Mouse (Mus musculus) hindbrain, embryonic 15.5 days (tissue): ENCODE measurements around the gene Abcd1. TPM values are rescaled to one million over a fixed set of nuclear protein-coding genes. Genes with fewer than 3 reads are reported as not detected.

ENCODE experiments used
- ATAC-seq: fragments of 200-750 bp; cut with Nextera tagmentation; 2 replicates; pipeline ENCODE4 v1.8.0; 2017; ENCODE audit warnings: low read depth, moderate number of reproducible peaks, moderate TSS enrichment; ENCODE audit not compliant: low FRiP score
- H3K27ac ChIP-seq: fragments of 300-500 bp; sonication (generic); replicated peaks from 2 replicates; pipeline ENCODE4 v1.5.1; 2015; ENCODE audit warnings: mild to moderate bottlenecking, inconsistent platforms
- H3K27me3 ChIP-seq: fragments of 300-500 bp; sonication (generic); 2 replicates; pipeline ENCODE4 v1.6.1; 2015; ENCODE audit warnings: control low read depth, inconsistent platforms
- H3K36me3 ChIP-seq: fragments of 300-500 bp; sonication (generic); 2 replicates; pipeline ENCODE4 v1.6.1; 2015; ENCODE audit warnings: control low read depth, inconsistent platforms
- H3K4me1 ChIP-seq: fragments of 300-500 bp; sonication (generic); replicated peaks from 2 replicates; pipeline ENCODE4 v1.6.1; 2015; ENCODE audit warnings: control low read depth, inconsistent platforms
- H3K4me2 ChIP-seq: fragments of 300-500 bp; sonication (generic); 2 replicates; pipeline ENCODE4 v1.6.1; 2015; ENCODE audit warnings: moderate library complexity, mild to moderate bottlenecking, inconsistent platforms
- H3K4me3 ChIP-seq: fragments of 300-500 bp; sonication (generic); 2 replicates; pipeline ENCODE4 v1.5.1; 2015; ENCODE audit warnings: mild to moderate bottlenecking, inconsistent platforms
- H3K9ac ChIP-seq: fragments of 300-500 bp; sonication (generic); 2 replicates; pipeline ENCODE4 v1.6.1; 2015; ENCODE audit warnings: inconsistent platforms
- H3K9me3 ChIP-seq: fragments of 300-500 bp; sonication (generic); 2 replicates; pipeline ENCODE4 v1.6.1; 2016; ENCODE audit warnings: control low read depth, inconsistent platforms
- WGBS: fragments of 180-500 bp; shearing (Covaris S2); methylation state at CpG from one replicate; pipeline ENCODE4 v1.1.7; 2015; 5-methylcytosine and 5-hydroxymethylcytosine counted together
- polyA plus RNA-seq: library from polyadenylated mRNA; unstranded; fragments of >200 nt; fragmentation: Nextera tagmentation; extraction: Ambion mirVana; gene quantifications from 2 replicates; pipeline ENCODE4 v1.2.1, GENCODE M21; 2015

Gene Abcd1
- polyA plus RNA-seq, 1 experiment from 2014 or later = 13.9 TPM

- WGBS = 92% methylated on average over 1 of the region's 1 CpGs
- no peak for ATAC-seq
- Histone ChIP-seq H3K4me1 (no peaks in the 10 kb centered on the region), H3K27ac (no peak overlapping the region), H3K4me3 (no peak overlapping the region), H3K36me3 (no peaks in the 10 kb centered on the region), H3K4me2 (no peak overlapping the region), H3K9ac (no peak overlapping the region), H3K9me3 (no peaks in the 10 kb centered on the region), H3K27me3 (no peaks in the 10 kb centered on the region)
Observed at GRCm38 (mm10) chrX:73748977-73749376, 32.6 kb downstream of the Abcd1 start.

GRCm38 (mm10) chrX:73756334-73757140, 40.1 kb downstream of the Abcd1 start, which contains the start of gene Plxnb3:
Gene Plxnb3 (plus strand): TSS chrX:73757090.
- no peak within 1 kb of the TSS for H3K27ac ChIP-seq
- no peaks in the 10 kb centered on the region for H3K4me1 ChIP-seq
- H3K9ac ChIP-seq = no peak within 1 kb of the TSS
- no peak within 1 kb of the TSS for H3K4me3 ChIP-seq
- ATAC-seq = no peak
- WGBS = 56% methylated on average over 5 of the region's 5 CpGs
- H3K9me3 ChIP-seq = no peaks in the 10 kb centered on the region
- H3K27me3 ChIP-seq = no peaks in the 10 kb centered on the region
- H3K4me2 ChIP-seq = no peak within 1 kb of the TSS
- H3K36me3 ChIP-seq = no peaks in the 10 kb centered on the region

GRCm38 (mm10) chrX:73758611-73759290, 42.4 kb downstream of the Abcd1 start:
- H3K36me3 ChIP-seq = no peaks in the 10 kb centered on the region
- no peaks in the 10 kb centered on the region for H3K27me3 ChIP-seq
- 78% methylated on average over 13 of the region's 13 CpGs for WGBS
- ATAC-seq = no peak
- no peak overlapping the region for H3K27ac ChIP-seq
- H3K4me2 ChIP-seq = no peak overlapping the region
- no peak overlapping the region for H3K4me3 ChIP-seq
- H3K9ac ChIP-seq = no peak overlapping the region
- H3K9me3 ChIP-seq = no peaks in the 10 kb centered on the region
- H3K4me1 ChIP-seq = no peaks in the 10 kb centered on the region

GRCm38 (mm10) chrX:73765311-73765710, 48.9 kb downstream of the Abcd1 start:
- no peak overlapping the region for H3K4me2 ChIP-seq
- WGBS = 78% methylated on average over 1 of the region's 1 CpGs
- no peaks in the 10 kb centered on the region for H3K27me3 ChIP-seq
- no peak overlapping the region for H3K27ac ChIP-seq
- H3K36me3 ChIP-seq = no peaks in the 10 kb centered on the region
- ATAC-seq = no peak
- H3K9me3 ChIP-seq = no peaks in the 10 kb centered on the region
- no peaks in the 10 kb centered on the region for H3K4me1 ChIP-seq
- H3K4me3 ChIP-seq = no peak overlapping the region
- H3K9ac ChIP-seq = no peak overlapping the region

GRCm38 (mm10) chrX:73767267-73767666, 50.9 kb downstream of the Abcd1 start:
- WGBS = 65% methylated on average over 9 of the region's 9 CpGs
- Histone ChIP-seq H3K4me1 (no peaks in the 10 kb centered on the region), H3K27me3 (no peaks in the 10 kb centered on the region), H3K27ac (no peak overlapping the region), H3K9me3 (no peaks in the 10 kb centered on the region), H3K36me3 (no peaks in the 10 kb centered on the region), H3K9ac (no peak overlapping the region), H3K4me3 (no peak overlapping the region), H3K4me2 (no peak overlapping the region)
- no peak for ATAC-seq

GRCm38 (mm10) chrX:73774168-73774760, 57.9 kb downstream of the Abcd1 start, which contains the start of gene Srpk3:
Gene Srpk3 (plus strand): TSS chrX:73774405.
- no peaks in the 10 kb centered on the region for H3K4me1 ChIP-seq
- no peak within 1 kb of the TSS for H3K4me2 ChIP-seq
- H3K27ac ChIP-seq = no peak within 1 kb of the TSS

GRCm38 (mm10) chrX:73774802-73775483, 58.5 kb downstream of the Abcd1 start:
- 74% methylated on average over 10 of the region's 10 CpGs for WGBS
- peak; percentile 47; the same call in 1 of the 2 replicates for ATAC-seq
- H3K4me2 ChIP-seq = no peak overlapping the region

More at GRCm38 (mm10) chrX:73774168-73774760, 57.9 kb downstream of the Abcd1 start, which contains the start of gene Srpk3:
- Histone ChIP-seq H3K9ac (no peak within 1 kb of the TSS), H3K27me3 (no peaks in the 10 kb centered on the region), H3K9me3 (no peaks in the 10 kb centered on the region), H3K4me3 (no peak within 1 kb of the TSS), H3K36me3 (peaks cover 2% of the 10 kb centered on the region; the same call in 1 of the 2 replicates)
- peak; percentile 19; the same call in 1 of the 2 replicates for ATAC-seq
- 50% methylated on average over 9 of the region's 9 CpGs for WGBS

GRCm38 (mm10) chrX:73782227-73782626, 65.8 kb downstream of the Abcd1 start:
- no peak for ATAC-seq
- WGBS = 84% methylated on average over 3 of the region's 3 CpGs

More at GRCm38 (mm10) chrX:73774802-73775483, 58.5 kb downstream of the Abcd1 start:
- H3K27ac ChIP-seq = no peak overlapping the region
- H3K36me3 ChIP-seq = peaks cover 4% of the 10 kb centered on the region; the same call in 1 of the 2 replicates
- H3K27me3 ChIP-seq = no peaks in the 10 kb centered on the region
- no peaks in the 10 kb centered on the region for H3K4me1 ChIP-seq
- no peaks in the 10 kb centered on the region for H3K9me3 ChIP-seq
- H3K9ac ChIP-seq = no peak overlapping the region
- H3K4me3 ChIP-seq = no peak overlapping the region

GRCm38 (mm10) chrX:73785666-73786065, 69.3 kb downstream of the Abcd1 start:
- Histone ChIP-seq H3K4me2 (peak overlapping the region; percentile 54), H3K4me1 (peaks cover 26% of the 10 kb centered on the region), H3K27me3 (no peaks in the 10 kb centered on the region), H3K36me3 (peaks cover 3% of the 10 kb centered on the region), H3K27ac (peak overlapping the region; percentile 91), H3K4me3 (peak overlapping the region; percentile 64), H3K9me3 (no peaks in the 10 kb centered on the region), H3K9ac (peak overlapping the region; percentile 50; the same call in 1 of the 2 replicates)
- no peak for ATAC-seq

More at GRCm38 (mm10) chrX:73782227-73782626, 65.8 kb downstream of the Abcd1 start:
- H3K4me3 ChIP-seq = no peak overlapping the region
- no peak overlapping the region for H3K4me2 ChIP-seq
- H3K9me3 ChIP-seq = no peaks in the 10 kb centered on the region
- H3K4me1 ChIP-seq = peaks cover 13% of the 10 kb centered on the region
- H3K36me3 ChIP-seq = peaks cover 4% of the 10 kb centered on the region
- no peak overlapping the region for H3K9ac ChIP-seq
- no peaks in the 10 kb centered on the region for H3K27me3 ChIP-seq
- no peak overlapping the region for H3K27ac ChIP-seq

GRCm38 (mm10) chrX:73786364-73787224, 70.2 kb downstream of the Abcd1 start, which contains the start of the genes Idh3g and Ssr4:
Gene Idh3g (minus strand): TSS chrX:73786897.
Gene Ssr4 (plus strand): TSS chrX:73787028.
- ATAC-seq = peak; percentile 98
- Histone ChIP-seq H3K4me2 (peak within 1 kb of the TSS; percentile 59), H3K36me3 (peaks cover 4% of the 10 kb centered on the region; the same call in 1 of the 2 replicates)

More at GRCm38 (mm10) chrX:73786364-73787224, 70.2 kb downstream of the Abcd1 start, which contains the start of the genes Idh3g and Ssr4:
- 20% methylated on average over 48 of the region's 52 CpGs for WGBS
- peaks cover 26% of the 10 kb centered on the region for H3K4me1 ChIP-seq
- H3K27me3 ChIP-seq = no peaks in the 10 kb centered on the region
- H3K9ac ChIP-seq = peak within 1 kb of the TSS; percentile 78
- peak within 1 kb of the TSS; percentile 91 for H3K27ac ChIP-seq
- peak within 1 kb of the TSS; percentile 64 for H3K4me3 ChIP-seq
- H3K9me3 ChIP-seq = no peaks in the 10 kb centered on the region
